Mouse (Mus musculus): Measurements from ENCODE around the gene Srrt. TPM values are rescaled to one million over a fixed set of nuclear protein-coding genes. Genes with fewer than 3 reads are reported as not detected.
A peak's percentile ranks its signal among the peaks of the same experiment; 100 is the strongest.

The Srrt gene
- polyA plus RNA-seq, 1 experiment from 2014 or later = 101 TPM

GRCm38 (mm10) chr5:137299240-137299639, 8.2 kb downstream of the Srrt start:
- DNase-seq (ENCODE audit: low spot score) (no peak), ATAC-seq (ENCODE audit: low read depth) (no peak)
- Histone ChIP-seq H3K4me2 (ENCODE audit: low read depth, low read length) (no peak overlapping the region), H3K4me1 (ENCODE audit: control insufficient read depth, insufficient read depth, low read length) (peaks cover 4% of the 10 kb centered on the region; the same call in 1 of the 2 replicates), H3K4me3 (ENCODE audit: low read depth, low read length) (no peak overlapping the region), H3K9ac (ENCODE audit: low read depth, low read length) (no peak overlapping the region), H3K9me3 (ENCODE audit: control insufficient read depth, low read length) (no peaks in the 10 kb centered on the region), H3K27me3 (replicated peaks; ENCODE audit: control insufficient read depth, insufficient read depth, low read length) (no peaks in the 10 kb centered on the region), H3K27ac (replicated peaks; ENCODE audit: low read depth, low read length) (no peak overlapping the region), H3K36me3 (ENCODE audit: control insufficient read depth, insufficient read depth, low read length) (peaks cover 93% of the 10 kb centered on the region)
- 89% methylated on average over 7 of the region's 7 CpGs for WGBS

DNA sequence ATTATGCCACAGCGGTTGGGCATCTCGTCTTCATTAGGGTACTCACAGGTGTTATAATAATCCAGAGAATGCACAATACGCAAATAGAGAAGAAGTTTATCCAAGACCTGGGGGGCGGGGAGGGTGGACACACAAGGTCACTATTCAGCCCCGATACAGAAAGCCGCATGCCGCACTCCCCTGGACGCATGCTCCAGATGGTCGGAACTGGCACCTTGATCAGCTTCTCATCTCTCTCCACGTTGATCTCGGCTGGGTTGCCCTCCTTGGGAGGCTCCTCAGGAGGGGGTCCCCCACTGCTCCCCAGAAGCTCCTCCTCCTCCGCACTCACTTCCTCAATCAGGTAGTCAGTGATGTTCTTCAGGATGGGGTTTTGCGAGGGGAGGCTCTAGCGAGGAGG, 10.3 kb downstream of the Srrt start:
- no peak overlapping the region for H3K4me3 ChIP-seq (ENCODE audit: low read depth, low read length)
- peaks cover 6% of the 10 kb centered on the region for H3K27me3 ChIP-seq (replicated peaks; ENCODE audit: control insufficient read depth, insufficient read depth, low read length)
- DNase-seq (ENCODE audit: low spot score) (no peak), ATAC-seq (ENCODE audit: low read depth) (no peak)
- H3K4me1 ChIP-seq (ENCODE audit: control insufficient read depth, insufficient read depth, low read length) = peaks cover 9% of the 10 kb centered on the region
- H3K9ac ChIP-seq (ENCODE audit: low read depth, low read length) = no peak overlapping the region
- H3K36me3 ChIP-seq (ENCODE audit: control insufficient read depth, insufficient read depth, low read length) = peaks cover 72% of the 10 kb centered on the region
- no peak overlapping the region for H3K27ac ChIP-seq (replicated peaks; ENCODE audit: low read depth, low read length)
- no peaks in the 10 kb centered on the region for H3K9me3 ChIP-seq (ENCODE audit: control insufficient read depth, low read length)
- 91% methylated on average over 14 of the region's 14 CpGs for WGBS
- no peak overlapping the region for H3K4me2 ChIP-seq (ENCODE audit: low read depth, low read length)

DNA sequence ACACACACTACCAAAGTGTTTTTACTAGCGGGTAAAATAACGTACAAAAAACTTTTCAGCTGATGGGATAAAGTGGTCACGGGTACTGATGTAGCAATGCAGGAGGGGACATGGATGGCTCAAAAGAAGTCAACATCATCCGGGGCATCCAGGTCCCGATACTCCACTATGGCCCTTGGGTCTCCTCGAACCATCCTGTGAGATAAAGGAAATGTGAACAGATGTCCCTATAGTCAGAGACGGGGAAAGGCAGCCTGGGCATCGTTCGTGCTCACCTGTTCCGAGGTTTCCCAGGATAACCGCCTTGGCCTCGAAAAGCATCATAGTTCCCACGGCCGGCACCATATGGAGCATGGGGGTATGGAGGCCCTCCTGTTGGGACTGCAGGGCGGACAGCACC, 11.8 kb downstream of the Srrt start:
- H3K9ac ChIP-seq (ENCODE audit: low read depth, low read length) = no peak overlapping the region
- peaks cover 58% of the 10 kb centered on the region for H3K36me3 ChIP-seq (ENCODE audit: control insufficient read depth, insufficient read depth, low read length)
- H3K27me3 ChIP-seq (replicated peaks; ENCODE audit: control insufficient read depth, insufficient read depth, low read length) = peaks cover 19% of the 10 kb centered on the region
- H3K27ac ChIP-seq (replicated peaks; ENCODE audit: low read depth, low read length) = no peak overlapping the region
- H3K4me1 ChIP-seq (ENCODE audit: control insufficient read depth, insufficient read depth, low read length) = peaks cover 9% of the 10 kb centered on the region
- H3K9me3 ChIP-seq (ENCODE audit: control insufficient read depth, low read length) = no peaks in the 10 kb centered on the region
- DNase-seq (ENCODE audit: low spot score) (no peak), ATAC-seq (ENCODE audit: low read depth) (no peak)
- peak overlapping the region; percentile 100; the same call in 1 of the 2 replicates for H3K4me2 ChIP-seq (ENCODE audit: low read depth, low read length)
- H3K4me3 ChIP-seq (ENCODE audit: low read depth, low read length) = no peak overlapping the region
- WGBS = 87% methylated on average over 15 of the region's 15 CpGs

- no peak for DNase-seq (ENCODE audit: low spot score)
- 78% methylated on average over 9 of the region's 9 CpGs for WGBS
These were observed 12.2 kb downstream of the Srrt start for GRCm38 (mm10) chr5:137295296-137295695.

DNA sequence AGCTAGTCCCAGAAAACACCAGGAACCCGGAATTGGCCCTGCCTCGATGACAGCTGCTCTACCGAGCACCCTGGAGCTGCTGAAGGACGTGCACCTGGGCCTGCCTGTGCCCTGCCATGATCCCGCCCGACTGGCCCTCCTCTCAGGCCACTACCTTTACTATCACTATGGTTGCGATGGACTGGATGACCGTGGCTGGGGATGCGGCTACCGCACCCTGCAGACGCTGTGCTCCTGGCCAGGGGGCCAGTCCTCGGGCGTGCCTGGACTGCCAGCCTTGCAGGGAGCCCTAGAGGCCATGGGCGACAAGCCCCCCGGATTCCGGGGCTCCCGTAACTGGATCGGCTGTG, 12.8 kb downstream of the Srrt start:
- WGBS = 6% methylated on average over 8 of the region's 18 CpGs
- peaks cover 29% of the 10 kb centered on the region for H3K27me3 ChIP-seq (replicated peaks; ENCODE audit: control insufficient read depth, insufficient read depth, low read length)
- peak overlapping the region; percentile 89 for H3K27ac ChIP-seq (replicated peaks; ENCODE audit: low read depth, low read length)
- no peak for DNase-seq (ENCODE audit: low spot score)
- no peaks in the 10 kb centered on the region for H3K9me3 ChIP-seq (ENCODE audit: control insufficient read depth, low read length)
- H3K4me3 ChIP-seq (ENCODE audit: low read depth, low read length) = peak overlapping the region; percentile 64
- peak overlapping the region; percentile 100 for H3K4me2 ChIP-seq (ENCODE audit: low read depth, low read length)
- ATAC-seq (ENCODE audit: low read depth) = no peak; the same call in 1 of the 2 replicates
- H3K4me1 ChIP-seq (ENCODE audit: control insufficient read depth, insufficient read depth, low read length) = peaks cover 9% of the 10 kb centered on the region
- peaks cover 48% of the 10 kb centered on the region for H3K36me3 ChIP-seq (ENCODE audit: control insufficient read depth, insufficient read depth, low read length)
- peak overlapping the region; percentile 83 for H3K9ac ChIP-seq (ENCODE audit: low read depth, low read length)

More at GRCm38 (mm10) chr5:137295296-137295695, 12.2 kb downstream of the Srrt start:
- Histone ChIP-seq H3K9ac (ENCODE audit: low read depth, low read length) (peak overlapping the region; percentile 83), H3K4me1 (ENCODE audit: control insufficient read depth, insufficient read depth, low read length) (peaks cover 9% of the 10 kb centered on the region), H3K4me3 (ENCODE audit: low read depth, low read length) (peak overlapping the region; percentile 64; the same call in 1 of the 2 replicates), H3K36me3 (ENCODE audit: control insufficient read depth, insufficient read depth, low read length) (peaks cover 54% of the 10 kb centered on the region), H3K27me3 (replicated peaks; ENCODE audit: control insufficient read depth, insufficient read depth, low read length) (peaks cover 23% of the 10 kb centered on the region), H3K4me2 (ENCODE audit: low read depth, low read length) (peak overlapping the region; percentile 100), H3K9me3 (ENCODE audit: control insufficient read depth, low read length) (no peaks in the 10 kb centered on the region), H3K27ac (replicated peaks; ENCODE audit: low read depth, low read length) (no peak overlapping the region)
- ATAC-seq (ENCODE audit: low read depth) = no peak

- WGBS = under 1% methylated on average over 51 of the region's 52 CpGs
- ATAC-seq (ENCODE audit: low read depth) = peak; percentile 96
- peaks cover 42% of the 10 kb centered on the region for H3K36me3 ChIP-seq (ENCODE audit: control insufficient read depth, insufficient read depth, low read length)
These were observed 13.4 kb downstream of the Srrt start, which contains the start of gene Ufsp1 for GRCm38 (mm10) chr5:137293839-137294743. Gene Ufsp1 (plus strand): TSS chr5:137294629.

DNA sequence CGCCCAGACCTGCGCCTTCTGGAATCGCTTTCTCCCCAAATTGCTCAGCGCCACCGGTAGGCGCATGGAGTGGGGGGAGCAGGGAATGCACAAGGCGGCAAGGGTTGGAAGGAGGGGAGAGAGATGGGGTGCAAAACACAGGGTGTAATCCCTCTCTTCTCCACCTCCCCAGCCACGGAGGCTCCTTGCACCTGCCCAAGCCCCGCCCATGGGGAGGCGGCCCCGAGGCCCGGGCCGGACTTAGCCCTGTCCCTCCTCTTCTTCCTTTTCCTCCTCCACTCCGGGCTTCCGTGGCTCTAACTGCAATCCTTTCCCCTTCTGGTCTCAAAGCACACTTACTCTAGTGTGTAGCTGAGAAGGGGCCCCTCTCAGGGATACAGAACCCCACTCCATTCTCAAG, 14.2 kb downstream of the Srrt start:
- WGBS = 3% methylated on average over 9 of the region's 15 CpGs
- no peaks in the 10 kb centered on the region for H3K9me3 ChIP-seq (ENCODE audit: control insufficient read depth, low read length)
- H3K27ac ChIP-seq (replicated peaks; ENCODE audit: low read depth, low read length) = peak overlapping the region; percentile 89
- peaks cover 41% of the 10 kb centered on the region for H3K27me3 ChIP-seq (replicated peaks; ENCODE audit: control insufficient read depth, insufficient read depth, low read length)
- peak overlapping the region; percentile 64 for H3K4me3 ChIP-seq (ENCODE audit: low read depth, low read length)
- H3K9ac ChIP-seq (ENCODE audit: low read depth, low read length) = peak overlapping the region; percentile 83
- H3K4me1 ChIP-seq (ENCODE audit: control insufficient read depth, insufficient read depth, low read length) = peaks cover 16% of the 10 kb centered on the region
- H3K36me3 ChIP-seq (ENCODE audit: control insufficient read depth, insufficient read depth, low read length) = peaks cover 34% of the 10 kb centered on the region
- peak; percentile 38 for ATAC-seq (ENCODE audit: low read depth)
- DNase-seq (ENCODE audit: low spot score) = peak; percentile 78
- peak overlapping the region; percentile 100 for H3K4me2 ChIP-seq (ENCODE audit: low read depth, low read length)

More at GRCm38 (mm10) chr5:137293839-137294743, 13.4 kb downstream of the Srrt start, which contains the start of gene Ufsp1:
- Histone ChIP-seq H3K4me3 (ENCODE audit: low read depth, low read length) (peak within 1 kb of the TSS; percentile 64), H3K9me3 (ENCODE audit: control insufficient read depth, low read length) (no peaks in the 10 kb centered on the region), H3K4me2 (ENCODE audit: low read depth, low read length) (peak within 1 kb of the TSS; percentile 100), H3K27ac (replicated peaks; ENCODE audit: low read depth, low read length) (peak within 1 kb of the TSS; percentile 89), H3K9ac (ENCODE audit: low read depth, low read length) (peak within 1 kb of the TSS; percentile 83), H3K4me1 (ENCODE audit: control insufficient read depth, insufficient read depth, low read length) (peaks cover 10% of the 10 kb centered on the region), H3K27me3 (replicated peaks; ENCODE audit: control insufficient read depth, insufficient read depth, low read length) (peaks cover 34% of the 10 kb centered on the region)
- DNase-seq (ENCODE audit: low spot score) = peak; percentile 98

- no peaks in the 10 kb centered on the region for H3K9me3 ChIP-seq (ENCODE audit: control insufficient read depth, low read length)
- DNase-seq (ENCODE audit: low spot score) (no peak), ATAC-seq (ENCODE audit: low read depth) (no peak)
- no peak overlapping the region for H3K4me2 ChIP-seq (ENCODE audit: low read depth, low read length)
- H3K27ac ChIP-seq (replicated peaks; ENCODE audit: low read depth, low read length) = no peak overlapping the region
- WGBS = 74% methylated on average over 15 of the region's 15 CpGs
- H3K4me3 ChIP-seq (ENCODE audit: low read depth, low read length) = no peak overlapping the region
- H3K27me3 ChIP-seq (replicated peaks; ENCODE audit: control insufficient read depth, insufficient read depth, low read length) = peaks cover 55% of the 10 kb centered on the region
- peaks cover 16% of the 10 kb centered on the region for H3K36me3 ChIP-seq (ENCODE audit: control insufficient read depth, insufficient read depth, low read length)
- no peak overlapping the region for H3K9ac ChIP-seq (ENCODE audit: low read depth, low read length)
- H3K4me1 ChIP-seq (ENCODE audit: control insufficient read depth, insufficient read depth, low read length) = peaks cover 28% of the 10 kb centered on the region
These were observed 16.0 kb downstream of the Srrt start for GRCm38 (mm10) chr5:137291381-137291926.
